Mouse (Mus musculus) limb, embryonic 11.5 days (tissue): ENCODE data around the gene 9030624G23Rik. TPM values are rescaled to one million over a fixed set of nuclear protein-coding genes. Genes with fewer than 3 reads are reported as not detected.
"Not testable (repeated sequence)": the region's sequence is repeated elsewhere in the genome, so short reads cannot be mapped to it uniquely, and the experiment has no call there.

ENCODE experiments used
- ATAC-seq: fragments of 200-750 bp; cut with Nextera tagmentation; 2 replicates; pipeline ENCODE4 v1.8.0; 2017; ENCODE audit warnings: low read depth; ENCODE audit not compliant: insufficient number of reproducible peaks, low FRiP score, low TSS enrichment
- DNase-seq: peaks from one replicate; pipeline ENCODE4 v3.0.0-alpha.2; 2015; ENCODE audit warnings: low spot score
- H3K27ac ChIP-seq: fragments of 300-500 bp; sonication (generic); replicated peaks from 2 replicates; pipeline ENCODE4 v1.5.1; 2014; ENCODE audit warnings: low read depth, mild to moderate bottlenecking, low read length
- H3K27me3 ChIP-seq: fragments of 300-500 bp; sonication (generic); 2 replicates; pipeline ENCODE4 v1.6.1; 2014; ENCODE audit warnings: mild to moderate bottlenecking, low read length, mixed read lengths; ENCODE audit not compliant: control insufficient read depth, insufficient read depth
- H3K36me3 ChIP-seq: fragments of 300-500 bp; sonication (generic); 2 replicates; pipeline ENCODE4 v1.6.1; 2014; ENCODE audit warnings: mild to moderate bottlenecking, low read length, moderate library complexity, mixed read lengths; ENCODE audit not compliant: control insufficient read depth, insufficient read depth
- H3K4me1 ChIP-seq: fragments of 300-500 bp; sonication (generic); 2 replicates; pipeline ENCODE4 v1.6.1; 2014; ENCODE audit warnings: low read length, mixed read lengths; ENCODE audit not compliant: control insufficient read depth, insufficient read depth
- H3K4me2 ChIP-seq: fragments of 300-500 bp; sonication (generic); 2 replicates; pipeline ENCODE4 v1.6.1; 2014; ENCODE audit warnings: low read depth, mild to moderate bottlenecking, moderate library complexity; ENCODE audit not compliant: severe bottlenecking
- H3K4me3 ChIP-seq: fragments of 300-500 bp; sonication (generic); 2 replicates; pipeline ENCODE4 v1.5.1; 2014; ENCODE audit warnings: low read depth, low read length
- H3K9ac ChIP-seq: fragments of 300-500 bp; sonication (generic); 2 replicates; pipeline ENCODE4 v1.6.1; 2014; ENCODE audit warnings: mild to moderate bottlenecking, low read length
- H3K9me3 ChIP-seq: fragments of 300-500 bp; sonication (generic); 2 replicates; pipeline ENCODE4 v1.6.1; 2016; ENCODE audit warnings: low read length; ENCODE audit not compliant: control insufficient read depth
- WGBS: fragments of 180-500 bp; shearing (Covaris S2); extraction: QIAGEN DNeasy Blood & Tissue Kit; methylation state at CpG from one replicate; pipeline ENCODE4 v1.1.7; 2014; 5-methylcytosine and 5-hydroxymethylcytosine counted together
- polyA plus RNA-seq: library from polyadenylated mRNA; unstranded; fragments of >200 nt; fragmentation: Nextera tagmentation; extraction: Ambion mirVana; gene quantifications from 2 replicates; pipeline ENCODE4 v1.2.1, GENCODE M21; 2014

Gene 9030624G23Rik
- polyA plus RNA-seq: 4.1 TPM in 2 replicates

GRCm38 (mm10) chr12:24097108-24097520 lies at the start of gene 9030624G23Rik:
TSS of gene 9030624G23Rik (minus strand) at chr12:24097246.
- H3K4me3 ChIP-seq: peak within 1 kb of the TSS; percentile 35
- peak within 1 kb of the TSS; percentile 25; the same call in 1 of the 2 replicates for H3K4me2 ChIP-seq
- not testable (repeated sequence) for ATAC-seq, H3K36me3 ChIP-seq, H3K27me3 ChIP-seq, H3K4me1 ChIP-seq, H3K9me3 ChIP-seq
- H3K27ac ChIP-seq: 0 out of 2 replicates have a peak within 1 kb of the TSS, but pooled peaks have one; percentile 30
- peak within 1 kb of the TSS; percentile 58 for H3K9ac ChIP-seq
- DNase-seq: peak; percentile 49
- WGBS: 1% methylated on average over 38 of the region's 39 CpGs

GRCm38 (mm10) chr12:24083096-24083495 lies 13.9 kb downstream of the 9030624G23Rik start:
- ATAC-seq, H3K4me2 ChIP-seq, H3K27me3 ChIP-seq, H3K9me3 ChIP-seq, H3K4me3 ChIP-seq, H3K4me1 ChIP-seq, DNase-seq, H3K27ac ChIP-seq, H3K9ac ChIP-seq, H3K36me3 ChIP-seq: not testable (repeated sequence)
- 100% methylated on average over 2 of the region's 5 CpGs for WGBS
